Mouse (Mus musculus) kidney, postnatal 14 days (tissue): ENCODE results near the gene Lpp.

Source experiments
- DNase-seq: peaks from one replicate; pipeline ENCODE4 v3.0.0; 2022; ENCODE audit warnings: mixed read lengths

The Lpp gene

DNA sequence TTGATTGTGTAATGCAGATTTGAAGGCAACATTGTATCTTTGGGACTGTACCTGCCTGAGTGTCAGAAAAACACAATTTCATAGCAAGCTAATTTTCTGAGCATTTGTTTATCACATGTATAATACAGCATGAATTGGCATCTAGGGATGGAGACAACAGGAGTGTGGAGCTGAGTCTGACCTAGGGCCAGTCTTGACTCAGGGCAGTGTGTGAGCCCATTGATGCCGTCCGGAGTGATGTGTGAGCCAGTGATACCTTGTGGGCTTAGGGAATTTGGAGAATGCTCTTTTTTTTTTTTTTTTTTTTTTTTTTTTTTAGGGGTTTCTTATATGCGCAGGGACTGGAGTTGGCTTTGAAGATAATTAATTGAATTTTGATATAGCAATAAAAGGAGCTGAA lies 174.3 kb downstream of the Lpp start:
- no peak for DNase-seq

DNA sequence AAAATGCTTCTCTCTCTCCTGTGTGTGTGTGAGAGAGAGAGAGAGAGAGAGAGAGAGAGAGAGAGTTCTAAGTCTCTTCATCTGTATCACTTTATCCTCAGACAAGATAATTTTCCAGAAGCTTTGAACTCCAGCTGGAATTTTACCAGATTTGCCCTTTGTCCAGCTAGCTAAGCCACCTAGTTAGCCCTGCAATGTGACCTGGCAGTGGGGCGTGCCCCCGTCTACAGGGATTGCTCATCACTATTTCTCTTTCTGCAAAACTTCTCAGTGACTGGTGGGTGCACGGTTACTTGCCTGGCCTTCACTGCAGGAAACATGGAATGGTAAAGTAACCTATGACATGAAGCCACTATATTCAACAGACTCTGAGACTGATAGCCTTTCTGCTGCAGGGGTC lies 174.8 kb downstream of the Lpp start:
- DNase-seq, result peak; percentile 71

DNA sequence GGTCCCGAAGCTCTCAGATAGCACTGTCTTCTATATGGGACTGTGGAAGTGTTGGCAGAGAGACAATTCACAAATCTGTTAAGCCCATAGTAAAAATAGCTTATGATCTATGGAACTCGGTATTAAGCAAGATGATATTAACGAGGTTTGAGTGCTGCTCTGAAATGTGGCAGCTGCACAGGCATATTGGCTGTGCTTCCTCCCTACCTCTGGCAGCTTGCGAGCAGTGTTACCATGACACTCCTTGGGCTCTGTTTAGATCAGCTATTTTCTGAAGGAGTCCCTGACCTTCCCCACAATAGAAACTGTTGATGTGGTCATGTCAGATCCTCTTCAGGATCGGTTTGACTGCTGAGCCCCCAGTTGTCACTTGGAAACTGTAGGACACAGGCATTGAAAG lies 176.4 kb downstream of the Lpp start:
- DNase-seq, result no peak

DNA sequence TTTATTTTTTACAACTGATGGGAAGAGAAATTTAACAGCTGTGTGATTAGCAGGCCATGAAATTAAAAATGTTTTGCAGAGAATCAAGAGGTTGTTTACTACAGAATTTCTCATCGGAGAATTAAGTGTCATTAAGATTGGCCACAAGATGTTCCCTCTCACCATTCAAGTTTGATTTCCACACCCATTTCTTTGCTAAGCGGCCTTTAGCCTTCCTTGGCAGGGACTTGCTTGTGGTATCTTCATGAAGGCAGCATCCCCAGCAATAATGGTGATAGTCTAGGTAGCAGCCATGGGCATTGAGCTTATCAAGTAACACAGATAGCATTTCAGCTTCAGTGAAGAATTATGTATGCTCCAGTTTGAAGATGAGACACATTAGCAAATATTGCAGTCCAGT lies 183.7 kb downstream of the Lpp start:
- DNase-seq, result no peak

DNA sequence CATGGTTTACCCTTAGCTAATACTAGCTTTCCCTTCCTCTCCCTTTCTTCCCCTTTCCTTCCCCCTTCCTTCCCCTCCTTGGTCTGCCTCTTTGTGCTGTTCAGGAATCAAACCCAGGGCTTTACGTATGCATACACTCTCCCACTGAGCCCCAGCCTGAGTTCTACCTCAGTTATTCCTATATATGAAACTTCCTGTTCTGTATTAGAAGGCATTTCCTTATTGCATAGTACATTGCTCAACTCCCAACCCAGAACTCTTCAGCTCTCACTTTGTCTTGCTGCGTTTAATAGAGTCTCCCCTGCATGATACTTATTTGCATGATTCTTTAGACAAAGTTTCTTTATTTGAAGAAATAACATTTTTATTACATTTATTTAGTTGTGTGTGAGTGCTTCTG lies 184.5 kb downstream of the Lpp start:
- DNase-seq, result no peak

DNA sequence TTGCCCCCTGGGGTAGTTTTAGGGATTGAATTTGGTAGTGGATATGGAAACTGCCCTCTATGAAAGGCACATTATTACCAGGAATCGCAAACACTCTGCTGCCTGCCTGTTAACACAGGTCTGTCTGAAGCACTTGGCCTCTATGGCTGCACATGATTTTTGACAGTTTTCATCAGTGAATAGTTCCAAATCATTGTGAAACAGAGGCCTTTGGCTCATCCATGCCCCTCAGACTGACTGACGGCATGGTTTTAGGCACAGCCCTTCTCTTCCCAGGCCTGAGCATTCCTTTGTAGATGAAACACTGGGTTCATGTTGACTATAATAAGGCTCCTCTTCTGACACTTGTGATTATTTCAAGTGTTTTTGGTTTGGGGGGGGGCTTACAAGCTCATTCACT lies 189.5 kb downstream of the Lpp start:
- no peak for DNase-seq

DNA sequence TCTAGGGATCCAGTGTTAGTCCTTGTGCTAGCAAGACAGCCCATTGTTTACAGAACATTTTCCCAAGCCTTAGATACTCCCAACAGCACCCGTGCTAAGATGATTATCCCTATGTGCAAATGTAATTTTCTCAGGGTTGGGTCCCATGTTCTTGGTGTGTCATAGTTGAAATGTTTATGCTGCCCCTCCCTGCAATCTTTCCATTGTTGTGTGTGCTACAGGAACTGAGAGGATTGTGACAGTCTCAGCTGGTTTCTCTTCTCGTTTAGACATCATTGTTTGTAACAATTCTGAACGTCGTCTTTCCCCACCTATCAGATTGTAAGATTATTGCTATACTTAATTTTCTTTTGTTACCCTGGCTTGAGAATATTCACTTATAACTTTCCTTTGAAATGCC lies 200.2 kb downstream of the Lpp start:
- no peak for DNase-seq

DNA sequence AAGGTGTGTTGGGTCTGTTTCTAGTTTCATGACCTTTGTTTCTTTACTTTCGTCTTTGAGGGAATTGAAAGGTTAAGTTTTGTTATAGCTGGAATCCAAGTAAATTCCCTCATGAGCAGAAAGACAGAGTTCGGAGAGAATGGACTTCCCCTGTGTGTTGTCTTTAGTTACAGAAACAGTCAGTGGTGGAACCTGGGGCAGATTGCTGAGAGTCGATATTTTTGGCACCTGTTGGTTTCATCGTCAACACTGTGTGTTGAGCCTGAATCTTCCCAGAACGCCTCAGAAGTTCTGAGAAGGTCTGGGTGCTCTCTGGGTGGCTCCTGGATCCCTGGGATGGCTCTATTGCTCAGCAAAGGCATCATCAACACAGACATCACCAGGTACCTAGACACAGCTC lies 201.2 kb downstream of the Lpp start:
- DNase-seq, result no peak

DNA sequence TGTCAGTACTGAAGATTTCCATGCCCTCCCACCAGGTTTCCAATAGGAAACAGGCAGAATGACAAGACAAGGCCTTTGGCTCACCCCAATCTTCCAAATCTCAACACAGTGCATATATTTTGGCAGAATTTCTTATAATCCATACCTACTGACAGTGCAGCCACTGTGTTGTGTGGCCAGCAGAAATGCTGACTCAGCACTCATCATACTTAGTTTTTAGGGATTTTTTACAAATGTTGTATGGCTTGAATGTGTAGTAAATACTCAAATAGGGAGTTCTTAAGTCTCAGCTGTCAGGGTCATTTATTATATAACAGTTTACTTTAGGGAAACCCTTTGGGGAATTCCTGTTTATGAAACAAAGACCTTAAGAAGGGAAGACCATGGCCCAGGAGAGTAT lies 202.2 kb downstream of the Lpp start:
- DNase-seq, result no peak

DNA sequence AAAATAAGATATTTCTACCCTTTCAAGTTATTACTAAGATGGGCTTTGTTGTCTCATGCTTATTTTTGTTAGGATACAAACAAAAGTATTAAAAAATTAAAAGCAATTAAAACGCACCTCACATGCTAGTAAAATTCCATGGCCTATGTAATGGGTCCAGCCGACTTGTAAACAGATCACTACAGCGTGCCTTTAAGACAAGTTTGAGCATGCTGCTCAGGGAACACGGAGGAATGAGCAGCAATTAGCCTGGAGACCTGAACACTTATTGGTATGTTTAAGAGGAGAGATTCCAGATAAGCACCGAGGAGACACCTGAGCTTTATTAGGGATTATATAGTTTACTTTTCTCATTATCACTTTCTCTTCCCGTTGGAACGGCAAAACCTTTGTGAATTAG lies 205.3 kb downstream of the Lpp start:
- no peak for DNase-seq

DNA sequence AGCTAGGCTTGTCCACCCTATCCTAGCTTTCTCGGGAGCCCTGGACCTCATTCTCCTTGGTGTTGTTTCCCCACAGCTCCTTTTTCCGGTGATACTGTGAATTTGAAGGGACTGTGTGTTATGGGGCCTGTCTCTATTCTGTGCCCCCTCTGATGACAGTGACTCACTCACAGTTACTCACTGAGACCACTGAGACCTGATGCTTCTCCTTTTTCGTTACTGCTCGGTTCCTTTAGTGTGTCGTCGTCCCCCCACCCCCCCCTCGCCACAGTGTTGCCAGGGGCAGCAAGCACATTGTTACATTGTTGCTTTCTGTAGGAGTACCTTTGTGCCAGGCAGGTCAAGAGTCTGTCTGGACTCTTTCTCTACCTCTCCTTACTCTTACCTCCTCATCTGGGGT lies 206.5 kb downstream of the Lpp start:
- DNase-seq, result no peak

DNA sequence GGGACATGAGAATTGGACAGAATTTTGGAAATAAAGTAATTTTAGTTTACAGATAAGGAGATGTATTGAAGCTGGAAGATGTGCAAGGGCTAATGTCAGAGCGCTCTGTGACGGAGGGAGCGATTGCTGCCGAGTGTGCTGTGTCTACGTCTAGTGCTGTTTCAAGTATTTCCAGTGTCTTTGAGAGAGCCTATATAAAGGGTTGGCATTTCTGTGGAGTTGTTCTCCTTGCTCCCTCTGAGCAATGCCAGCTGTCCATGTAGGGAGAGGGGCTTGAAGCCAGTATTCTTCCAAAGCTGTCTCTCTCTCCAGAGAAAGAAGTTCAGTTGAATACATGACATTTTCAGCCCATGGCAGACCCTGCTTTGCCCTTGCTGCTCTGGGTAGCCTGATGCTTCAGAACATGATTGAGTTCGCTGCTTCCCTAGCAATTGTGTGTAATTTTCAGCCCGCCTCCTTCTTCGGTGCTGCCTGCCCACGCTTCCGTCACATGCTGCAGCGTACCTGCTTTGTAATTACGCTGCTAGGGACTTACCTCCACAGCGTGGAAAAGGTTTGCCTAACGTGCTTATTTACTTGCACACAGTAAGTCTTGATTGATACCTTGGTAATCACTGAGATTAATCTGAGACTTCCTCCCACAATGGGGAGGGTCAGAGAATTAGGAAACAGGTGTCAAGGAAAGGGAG lies 207.1 kb downstream of the Lpp start:
- no peak for DNase-seq

DNA sequence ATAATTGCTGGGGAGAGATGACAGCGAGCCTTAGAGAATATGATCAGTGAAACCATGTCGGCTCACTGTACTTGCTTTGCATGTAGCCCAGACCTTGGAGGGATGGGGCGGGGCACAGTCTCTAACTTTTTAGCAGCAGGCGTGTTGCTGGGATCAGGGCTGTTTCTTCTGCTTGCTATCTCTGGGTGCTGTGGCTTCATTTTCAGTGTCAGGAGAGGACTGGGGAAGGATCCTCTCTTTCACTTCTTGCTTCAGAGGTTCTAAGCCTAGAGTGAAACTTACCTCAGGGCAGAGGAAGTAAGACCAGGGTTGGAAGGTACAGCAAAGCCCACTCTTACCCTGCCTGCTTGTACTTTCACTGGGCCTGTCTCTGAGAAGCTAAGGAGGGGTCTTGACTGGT lies 210.0 kb downstream of the Lpp start:
- DNase-seq, result no peak

DNA sequence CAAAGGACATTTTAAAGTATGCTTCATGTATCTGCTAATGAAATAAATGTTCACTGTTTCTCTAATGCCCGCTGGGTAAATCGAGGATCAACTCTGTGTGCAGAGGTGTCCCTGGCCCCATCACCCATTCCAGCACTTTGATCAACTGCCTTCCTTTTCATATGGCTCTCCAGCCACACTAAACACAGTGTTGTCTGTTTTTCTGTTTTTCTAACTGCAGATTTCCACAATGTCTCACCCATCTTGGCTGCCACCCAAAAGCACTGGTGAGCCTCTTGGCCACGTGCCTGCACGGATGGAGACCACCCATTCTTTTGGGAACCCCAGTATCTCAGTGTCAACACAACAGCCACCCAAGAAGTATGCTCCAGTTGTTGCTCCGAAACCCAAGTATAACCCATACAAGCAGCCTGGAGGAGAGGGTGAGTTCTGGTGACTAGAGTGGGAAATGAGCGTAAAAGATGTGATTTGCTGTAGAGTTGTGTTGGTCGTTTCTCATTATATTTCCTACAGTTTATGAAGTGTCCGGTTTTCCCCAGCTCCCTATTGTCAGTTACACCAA lies 214.7 kb downstream of the Lpp start:
- no peak for DNase-seq

DNA sequence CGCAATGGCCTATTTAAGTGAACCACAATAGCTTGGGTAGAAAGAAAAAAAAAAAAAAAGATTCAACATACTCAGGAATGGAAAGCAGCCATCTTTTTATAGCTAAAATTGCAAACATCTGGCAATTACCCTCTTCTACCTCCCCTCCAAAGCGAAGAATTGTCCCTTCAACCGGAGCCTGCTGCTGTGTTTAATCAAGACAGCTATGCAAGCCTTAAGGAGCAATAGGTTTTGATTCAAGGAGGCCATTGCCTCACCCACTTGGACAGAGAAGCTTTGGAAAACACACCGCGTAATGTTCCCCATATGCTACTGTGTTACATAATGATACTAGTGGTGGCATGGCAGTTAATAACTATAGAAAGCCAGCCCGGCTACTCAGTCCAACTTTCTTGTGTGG lies 226.2 kb downstream of the Lpp start:
- DNase-seq, result no peak

DNA sequence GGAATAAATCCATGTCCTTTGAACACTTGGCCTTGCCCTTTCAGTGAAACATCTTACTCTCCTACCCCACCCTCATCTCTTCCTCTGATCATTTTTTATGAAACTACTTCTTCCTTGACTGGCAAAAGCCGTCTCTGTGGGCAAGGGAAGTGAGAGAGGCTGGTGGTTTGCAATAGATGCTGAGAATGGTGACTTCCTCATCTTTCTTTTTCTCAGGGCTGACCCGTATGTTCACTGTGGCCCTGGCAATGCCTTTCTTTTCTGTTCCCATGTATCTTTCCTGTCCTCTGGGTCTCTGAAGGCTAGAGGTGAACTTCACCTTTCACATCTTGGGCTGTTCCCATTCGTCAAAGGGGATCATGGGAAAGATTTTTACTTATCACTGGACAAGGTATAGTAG lies 226.7 kb downstream of the Lpp start:
- DNase-seq, result no peak

DNA sequence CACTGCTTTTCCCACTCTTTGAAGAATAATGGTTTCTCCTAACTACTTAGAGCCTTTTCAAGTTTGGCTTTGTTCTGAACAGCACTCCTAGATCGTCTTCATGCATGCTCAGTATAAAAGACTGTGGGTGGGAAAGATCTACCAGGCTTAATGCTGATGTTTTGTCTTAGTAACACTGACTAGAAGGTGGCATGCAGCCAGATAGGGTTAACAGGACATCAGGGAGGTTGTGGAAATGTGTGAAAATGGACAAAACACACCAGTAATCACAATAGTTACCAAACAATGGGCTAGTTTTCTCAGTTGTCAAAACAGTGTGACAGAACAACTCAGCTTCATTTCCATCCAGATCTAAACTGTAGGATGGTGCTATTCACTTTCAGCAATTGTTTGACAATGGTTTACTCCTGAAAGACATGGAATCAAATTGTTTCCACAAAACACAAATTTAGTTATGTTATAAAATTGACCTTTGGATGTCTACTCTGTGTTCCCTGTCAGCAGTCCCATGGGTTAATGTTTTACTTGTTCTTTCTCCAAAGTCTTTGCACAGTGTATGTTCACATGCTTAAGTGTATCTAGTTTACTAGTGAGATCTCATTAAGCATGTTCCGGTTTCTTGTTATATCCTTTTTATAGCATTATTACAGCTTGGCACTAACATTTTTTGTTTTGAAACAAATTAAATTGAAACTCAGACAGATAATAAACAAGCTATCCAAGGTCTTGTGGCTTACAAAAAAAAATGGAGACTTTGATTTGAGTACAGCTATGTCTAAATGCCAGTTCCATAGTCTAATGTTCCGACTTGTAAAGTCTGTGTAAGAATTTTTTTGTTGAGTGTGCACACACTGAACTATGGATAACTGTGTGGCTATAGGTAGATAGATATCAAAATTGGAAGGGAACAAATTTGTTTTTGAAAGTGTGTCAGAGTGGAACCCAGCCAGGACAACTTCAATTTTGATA lies 229.2 kb downstream of the Lpp start:
- peak; percentile 52 for DNase-seq

DNA sequence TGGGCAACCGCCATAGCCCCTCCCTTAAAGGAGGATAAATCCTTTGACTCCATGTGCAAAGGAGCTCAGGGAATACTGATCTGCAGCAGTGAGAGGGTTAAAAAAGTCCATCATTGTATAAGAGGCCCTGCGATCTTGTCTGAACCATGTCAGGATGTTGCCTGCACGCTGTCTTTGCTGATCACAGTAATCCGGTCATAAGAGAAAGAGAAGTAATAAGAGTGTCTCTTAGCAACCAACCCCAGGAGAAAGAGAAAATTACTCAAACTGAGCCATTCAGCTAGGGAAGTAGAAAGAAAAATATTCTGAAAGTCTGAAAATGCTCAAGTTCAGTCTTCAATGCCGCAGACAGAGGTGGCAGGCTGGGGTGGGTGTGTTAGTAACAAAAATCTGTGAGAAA lies 231.0 kb downstream of the Lpp start:
- DNase-seq, result no peak

DNA sequence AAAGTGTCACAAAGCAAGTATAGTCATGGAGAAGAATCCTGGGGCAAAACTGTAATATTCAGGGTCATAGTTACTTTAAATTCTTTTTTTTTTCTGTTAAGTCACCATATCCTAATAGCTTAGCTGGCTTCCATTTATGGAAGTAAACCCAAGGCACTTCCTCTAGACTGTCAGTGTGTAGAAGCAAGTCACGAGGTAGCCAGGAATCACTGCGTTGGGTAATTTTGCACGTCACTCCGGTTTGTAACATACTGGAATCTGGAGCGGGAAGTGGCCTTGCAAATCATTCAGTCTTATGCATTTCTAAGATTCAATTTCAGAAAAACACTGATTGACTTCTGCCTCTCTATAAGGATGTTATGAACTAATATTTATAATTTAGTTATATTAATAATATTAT lies 232.3 kb downstream of the Lpp start:
- DNase-seq, result no peak

DNA sequence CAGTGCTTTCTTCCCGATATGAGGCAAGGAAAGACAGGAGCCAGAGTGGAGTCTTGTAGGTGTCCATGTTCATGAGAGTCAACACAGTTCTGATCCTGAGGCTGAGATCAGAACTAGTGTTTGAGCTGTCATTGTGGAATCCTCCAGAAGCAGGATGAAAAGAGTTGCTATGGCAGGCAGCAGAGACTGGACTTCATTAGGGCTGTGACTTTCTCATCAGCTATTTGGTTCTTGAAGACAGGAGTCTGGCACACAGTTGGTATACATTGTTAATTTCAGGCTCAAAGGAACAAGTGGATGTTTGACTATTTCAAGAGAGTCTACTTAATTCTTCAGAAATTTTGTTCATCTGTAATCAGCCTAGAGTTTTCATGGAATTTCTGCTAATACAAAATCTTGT lies 235.5 kb downstream of the Lpp start:
- no peak for DNase-seq

DNA sequence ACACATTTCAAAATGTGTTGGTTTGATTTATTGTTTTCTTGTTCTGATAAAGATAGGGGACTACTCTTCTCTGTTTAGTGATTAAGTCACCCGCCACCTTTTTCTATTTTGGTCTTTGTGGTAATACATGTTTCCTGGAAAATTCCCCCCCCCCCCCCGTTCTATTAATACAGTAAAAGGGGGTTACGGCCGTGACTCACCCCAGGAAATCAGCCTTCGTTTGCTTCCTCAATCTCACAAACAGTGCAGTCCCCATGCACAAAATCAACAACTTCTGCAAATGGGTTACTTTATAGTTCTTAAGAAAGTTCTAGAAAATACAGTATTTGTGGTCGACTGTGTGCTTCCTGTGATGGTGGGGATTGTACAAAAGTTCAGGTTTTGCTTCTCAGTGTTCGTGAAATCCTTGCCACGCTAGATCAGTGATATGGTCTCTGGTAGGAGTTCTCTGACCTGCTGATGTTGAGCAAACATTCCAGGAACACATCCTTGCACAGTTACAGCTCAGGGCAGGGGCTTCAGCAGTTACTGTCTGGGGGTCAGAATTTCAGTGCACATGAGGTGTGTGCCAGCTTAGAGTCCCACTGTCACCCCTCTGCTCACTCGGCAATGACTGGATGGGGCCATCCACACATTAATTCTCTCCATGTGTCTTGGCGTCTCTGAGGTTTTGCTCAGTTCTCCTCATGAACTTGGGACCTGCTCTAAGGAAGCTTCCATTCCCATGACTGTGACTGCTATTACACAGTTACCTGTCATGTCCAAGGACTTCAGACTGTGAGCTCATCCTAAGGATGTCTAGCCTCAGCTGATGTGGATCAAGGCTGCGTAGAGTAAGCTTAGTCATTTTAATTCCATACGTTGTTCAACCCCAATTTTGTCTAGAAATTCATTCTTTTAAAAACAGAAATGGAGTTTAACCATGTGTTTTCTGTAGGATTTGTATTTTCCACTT lies 236.2 kb downstream of the Lpp start:
- DNase-seq, result no peak

DNA sequence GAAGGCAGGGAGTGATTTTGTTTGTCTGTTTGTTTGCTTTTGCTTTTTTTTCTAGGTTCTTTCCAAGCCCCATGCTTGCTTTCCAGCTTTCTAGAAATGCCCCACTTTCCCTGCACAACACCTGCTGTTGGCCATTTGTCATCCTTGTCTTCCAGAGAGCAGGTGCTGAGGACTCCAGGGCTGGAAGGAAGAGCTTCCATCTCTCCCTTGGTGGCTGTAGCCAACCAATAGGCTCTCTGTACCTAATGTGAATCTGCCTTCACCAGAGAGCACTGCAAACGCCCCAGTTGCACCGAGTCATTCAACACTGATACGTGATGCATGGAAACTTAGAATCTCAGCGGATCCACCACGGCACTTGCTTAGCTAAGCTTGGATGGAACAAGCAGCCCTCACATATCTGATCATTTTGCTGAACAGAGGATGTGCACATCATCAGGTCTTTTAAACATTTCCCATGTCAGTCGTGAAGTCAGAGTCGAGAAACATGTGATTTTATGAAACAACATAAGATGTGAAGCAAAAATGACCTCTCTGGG lies 242.1 kb downstream of the Lpp start:
- no peak for DNase-seq

DNA sequence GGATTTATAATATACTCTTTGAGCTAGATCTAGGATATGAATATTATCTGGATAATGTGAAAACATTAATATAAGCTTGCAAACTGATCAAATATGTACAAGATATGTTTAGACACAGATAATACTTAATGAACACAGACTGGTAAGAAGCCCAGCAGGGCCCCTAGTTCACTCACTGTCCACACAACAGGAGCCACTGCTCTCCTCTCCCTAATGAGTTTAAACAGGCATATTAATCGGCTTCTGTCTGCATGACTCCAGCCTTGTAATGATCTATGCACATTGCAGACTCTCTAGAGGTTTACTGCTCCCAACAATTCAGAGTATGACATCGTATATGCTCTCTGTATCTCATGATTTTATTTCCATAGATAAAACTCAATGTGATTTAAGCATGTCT lies 243.6 kb downstream of the Lpp start:
- no peak for DNase-seq
